Mouse (Mus musculus): ENCODE results near the gene Rnf213. TPM values are rescaled to one million over a fixed set of nuclear protein-coding genes. Genes with fewer than 3 reads are reported as not detected.

Rnf213 gene
- polyA plus RNA-seq (2012), result 4.4 and 5.8 TPM in 2 replicates

GRCm38 (mm10) chr11:119392800-119393482 lies at the start of gene Rnf213:
Rnf213 (plus strand) TSS chr11:119393100.

GRCm38 (mm10) chr11:119355443-119356385 lies 37.2 kb upstream of the Rnf213 start, which contains the start of the genes Sgsh and Slc26a11:
Sgsh (minus strand) TSS chr11:119355536.
Slc26a11 (plus strand) TSS chr11:119355557.

GRCm38 (mm10) chr11:119490861-119491689 lies 98.2 kb downstream of the Rnf213 start, which contains the start of gene Endov:
Endov (plus strand) TSS chr11:119491347.

Other genes starting within 250 kb of the Rnf213 start
- gene Tbc1d16, start 164.6 kb upstream of the Rnf213 start, polyA plus RNA-seq (2012), result 4.4 and 6.0 TPM in 2 replicates
- gene Ccdc40, start 164.5 kb upstream of the Rnf213 start, polyA plus RNA-seq (2012), result 7.7 and 10.5 TPM in 2 replicates
- 139 and 145 TPM in 2 replicates for gene Gaa, start 125.2 kb upstream of the Rnf213 start, polyA plus RNA-seq (2012)
- gene Eif4a3, start 93.0 kb upstream of the Rnf213 start, polyA plus RNA-seq (2012), result 229 and 275 TPM in 2 replicates
- gene Card14, start 85.3 kb upstream of the Rnf213 start, polyA plus RNA-seq (2012), result not detected in 2 replicates
- 7.8 and 13.6 TPM in 2 replicates for gene Sgsh, start 37.6 kb upstream of the Rnf213 start, polyA plus RNA-seq (2012)
- 2.2 and 2.8 TPM in 2 replicates for gene Slc26a11, start 37.5 kb upstream of the Rnf213 start, polyA plus RNA-seq (2012)
- gene Endov, start 98.2 kb downstream of the Rnf213 start, polyA plus RNA-seq (2012), result 15.2 and 15.3 TPM in 2 replicates
- 0.04 and 0.14 TPM in 2 replicates for gene Nptx1, start 154.7 kb downstream of the Rnf213 start, polyA plus RNA-seq (2012)
- gene Rptor, start 209.8 kb downstream of the Rnf213 start, polyA plus RNA-seq (2012), result 37.0 and 40.7 TPM in 2 replicates

Data from megakaryocyte-erythroid progenitor cell, adult 5 weeks (primary cell).